Mouse (Mus musculus): ENCODE results near the gene Zc3h15. TPM values are rescaled to one million over a fixed set of nuclear protein-coding genes. Genes with fewer than 3 reads are reported as not detected.

The Zc3h15 gene
- 179 and 193 TPM in 2 replicates for polyA plus RNA-seq (2015; fragmentation: Nextera tagmentation; extraction: Ambion mirVana)

DNA sequence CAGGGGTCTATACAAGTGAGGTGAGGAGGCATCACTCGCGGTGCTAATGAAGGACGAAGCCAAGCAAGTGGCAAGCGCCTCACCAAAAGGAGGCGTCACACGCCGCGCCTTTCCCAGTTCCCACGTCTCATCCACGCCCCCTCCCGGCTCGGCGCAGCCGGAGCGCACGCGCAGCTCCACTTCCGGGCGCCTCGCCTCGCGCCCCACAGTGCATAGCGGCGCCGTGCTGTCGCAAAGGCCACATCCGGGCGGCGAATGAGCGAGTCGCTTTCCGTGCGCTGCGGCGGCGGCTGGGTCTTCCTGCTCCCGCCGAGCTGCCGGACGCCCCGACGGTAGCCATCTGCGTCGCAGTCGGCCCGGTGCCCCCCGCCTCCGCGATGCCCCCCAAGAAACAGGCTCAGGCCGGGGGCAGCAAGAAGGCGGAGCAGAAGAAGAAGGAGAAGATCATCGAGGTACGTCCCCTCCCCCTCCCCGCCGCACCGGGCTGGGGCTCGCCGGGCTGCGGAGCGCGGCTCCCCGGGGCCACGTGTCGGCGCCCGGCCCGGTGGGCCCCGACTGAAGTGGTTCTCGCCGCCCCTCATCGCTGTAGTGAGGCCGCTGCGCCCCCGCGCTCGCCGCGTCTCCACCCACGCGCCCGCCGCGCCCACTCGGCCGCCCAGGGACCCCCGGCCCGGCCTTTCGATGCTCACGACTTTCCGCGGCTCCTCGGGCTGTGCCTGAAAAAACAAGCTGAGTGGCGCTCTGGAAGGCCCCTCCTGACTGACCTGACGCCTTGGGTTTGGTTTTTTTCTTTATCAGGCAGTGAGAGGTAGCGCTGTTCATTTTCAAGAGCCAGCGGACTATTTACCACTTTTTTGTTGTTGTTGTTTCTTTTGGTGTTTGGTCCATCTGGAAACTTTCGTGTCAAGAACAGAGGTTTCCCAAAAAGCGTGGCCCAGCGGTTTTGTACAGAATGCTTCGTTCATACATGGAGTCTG, at the start of gene Zc3h15:
Gene Zc3h15, plus strand, starts transcription at position 160 of the 977 bp plus-strand sequence.
- Histone ChIP-seq H3K4me1 (peaks cover 18% of the 10 kb centered on the region), H3K36me3 (no peaks in the 10 kb centered on the region), H3K9me3 (no peaks in the 10 kb centered on the region), H3K4me3 (peak within 1 kb of the TSS; percentile 91), H3K9ac (peak within 1 kb of the TSS; percentile 98), H3K4me2 (peak within 1 kb of the TSS; percentile 78), H3K27ac (peak within 1 kb of the TSS; percentile 90), H3K27me3 (no peaks in the 10 kb centered on the region)
- WGBS = under 1% methylated on average over 98 of the region's 100 CpGs
- peak; percentile 99 for ATAC-seq (ENCODE audit: insufficient number of reproducible peaks, insufficient read depth, low FRiP score, low TSS enrichment, low read depth)

DNA sequence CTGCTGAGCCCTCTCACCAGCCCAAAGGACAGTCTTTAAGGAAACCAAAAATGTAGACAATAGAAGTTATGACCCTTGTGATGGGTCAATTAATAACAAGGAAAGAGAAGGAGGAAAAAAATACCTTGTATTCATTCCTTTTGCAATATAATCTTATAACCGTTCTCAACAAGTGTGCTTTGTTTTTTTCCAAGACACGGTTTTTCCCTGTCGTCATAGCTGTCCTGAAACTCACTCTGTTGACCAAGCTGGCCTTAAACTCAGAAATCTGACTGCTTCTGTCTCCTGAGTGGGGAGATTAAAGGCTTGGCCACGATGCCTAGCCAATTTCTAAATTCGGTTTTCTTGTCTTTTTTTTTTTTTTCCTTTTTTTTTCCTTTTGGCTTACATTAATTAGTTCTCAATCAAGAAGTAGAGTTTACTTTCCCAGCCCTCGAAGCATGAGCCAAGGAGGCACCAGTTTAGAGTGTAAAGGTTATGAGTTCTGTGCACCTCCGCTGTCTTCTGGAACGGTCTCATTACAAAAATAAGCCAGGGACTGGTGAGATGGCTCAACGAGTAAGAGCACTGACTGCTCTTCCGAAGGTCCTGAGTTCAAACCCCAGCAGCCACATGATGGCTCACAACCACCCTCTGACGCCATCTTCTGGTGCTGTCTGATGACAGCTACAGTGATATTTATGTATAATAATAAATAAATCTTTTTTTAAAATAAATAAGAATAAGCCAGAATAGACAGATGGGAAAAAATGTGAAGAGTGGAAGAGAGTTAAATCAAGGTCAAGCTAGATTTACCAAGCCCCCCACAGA, 23.5 kb upstream of the Zc3h15 start:
- no peaks in the 10 kb centered on the region for H3K4me1 ChIP-seq
- 84% methylated on average over 11 of the region's 11 CpGs for WGBS
- no peak for ATAC-seq (ENCODE audit: insufficient number of reproducible peaks, insufficient read depth, low FRiP score, low TSS enrichment, low read depth)
- H3K36me3 ChIP-seq = no peaks in the 10 kb centered on the region
- H3K4me2 ChIP-seq = no peak overlapping the region
- no peaks in the 10 kb centered on the region for H3K27me3 ChIP-seq
- no peak overlapping the region for H3K27ac ChIP-seq
- H3K9ac ChIP-seq = no peak overlapping the region
- H3K9me3 ChIP-seq = no peaks in the 10 kb centered on the region
- H3K4me3 ChIP-seq = no peak overlapping the region

DNA sequence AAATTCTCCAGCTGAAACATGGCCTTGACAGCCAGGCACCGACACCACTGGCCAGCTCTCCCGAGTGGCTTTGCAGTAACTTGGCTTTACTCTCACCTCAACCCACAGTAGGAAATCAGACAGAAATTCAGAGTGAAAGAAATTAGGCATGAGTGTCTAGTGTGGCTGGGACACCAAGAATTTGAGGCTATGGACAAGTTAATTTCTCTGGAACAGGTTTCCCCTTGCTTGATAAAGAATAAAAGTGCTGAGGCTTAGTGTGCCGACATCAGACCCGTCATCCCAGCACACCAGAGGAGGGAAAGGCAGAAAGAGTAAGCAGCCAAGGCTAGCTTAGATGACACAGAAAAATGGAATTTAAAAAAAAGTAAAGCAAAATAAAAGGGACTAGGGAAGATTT, 22.7 kb upstream of the Zc3h15 start:
- H3K9ac ChIP-seq = no peak overlapping the region
- H3K4me1 ChIP-seq = no peaks in the 10 kb centered on the region
- no peak overlapping the region for H3K27ac ChIP-seq
- H3K9me3 ChIP-seq = no peaks in the 10 kb centered on the region
- ATAC-seq (ENCODE audit: insufficient number of reproducible peaks, insufficient read depth, low FRiP score, low TSS enrichment, low read depth) = no peak
- H3K36me3 ChIP-seq = no peaks in the 10 kb centered on the region
- no peaks in the 10 kb centered on the region for H3K27me3 ChIP-seq
- no peak overlapping the region for H3K4me2 ChIP-seq
- 85% methylated on average over 4 of the region's 4 CpGs for WGBS
- no peak overlapping the region for H3K4me3 ChIP-seq

- 50% methylated on average over 11 of the region's 11 CpGs for WGBS
- H3K4me2 ChIP-seq = no peak overlapping the region
Measured at GRCm38 (mm10) chr2:83622792-83623191, 21.4 kb upstream of the Zc3h15 start.

DNA sequence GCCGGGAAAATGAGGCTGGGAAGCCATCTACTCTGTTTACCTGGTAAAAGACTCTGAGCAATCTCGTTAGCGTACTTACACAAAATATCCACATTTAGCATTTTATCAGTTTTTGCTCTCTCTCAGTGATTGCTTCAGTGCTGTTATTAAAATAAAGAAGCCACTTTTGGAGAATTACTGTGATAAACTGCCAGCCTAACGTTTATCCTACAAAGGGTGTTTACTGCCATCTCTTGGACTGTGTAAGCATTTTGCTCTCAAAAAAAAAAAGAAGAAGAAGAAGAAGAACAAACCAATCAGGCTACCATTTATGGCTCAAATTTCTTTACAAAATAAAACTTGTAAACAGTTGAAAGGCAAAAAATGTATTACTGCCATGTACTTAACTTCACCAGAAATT, 20.2 kb upstream of the Zc3h15 start:
- Histone ChIP-seq H3K36me3 (no peaks in the 10 kb centered on the region), H3K4me2 (no peak overlapping the region), H3K27me3 (no peaks in the 10 kb centered on the region), H3K9ac (no peak overlapping the region), H3K4me1 (no peaks in the 10 kb centered on the region), H3K9me3 (no peaks in the 10 kb centered on the region), H3K27ac (no peak overlapping the region), H3K4me3 (no peak overlapping the region)
- WGBS = 73% methylated on average over 4 of the region's 4 CpGs
- ATAC-seq (ENCODE audit: insufficient number of reproducible peaks, insufficient read depth, low FRiP score, low TSS enrichment, low read depth) = no peak

More at GRCm38 (mm10) chr2:83622792-83623191, 21.4 kb upstream of the Zc3h15 start:
- Histone ChIP-seq H3K4me3 (no peak overlapping the region), H3K9ac (no peak overlapping the region), H3K9me3 (no peaks in the 10 kb centered on the region), H3K4me1 (no peaks in the 10 kb centered on the region), H3K36me3 (no peaks in the 10 kb centered on the region), H3K27me3 (no peaks in the 10 kb centered on the region), H3K27ac (no peak overlapping the region)
- ATAC-seq (ENCODE audit: insufficient number of reproducible peaks, insufficient read depth, low FRiP score, low TSS enrichment, low read depth) = no peak

DNA sequence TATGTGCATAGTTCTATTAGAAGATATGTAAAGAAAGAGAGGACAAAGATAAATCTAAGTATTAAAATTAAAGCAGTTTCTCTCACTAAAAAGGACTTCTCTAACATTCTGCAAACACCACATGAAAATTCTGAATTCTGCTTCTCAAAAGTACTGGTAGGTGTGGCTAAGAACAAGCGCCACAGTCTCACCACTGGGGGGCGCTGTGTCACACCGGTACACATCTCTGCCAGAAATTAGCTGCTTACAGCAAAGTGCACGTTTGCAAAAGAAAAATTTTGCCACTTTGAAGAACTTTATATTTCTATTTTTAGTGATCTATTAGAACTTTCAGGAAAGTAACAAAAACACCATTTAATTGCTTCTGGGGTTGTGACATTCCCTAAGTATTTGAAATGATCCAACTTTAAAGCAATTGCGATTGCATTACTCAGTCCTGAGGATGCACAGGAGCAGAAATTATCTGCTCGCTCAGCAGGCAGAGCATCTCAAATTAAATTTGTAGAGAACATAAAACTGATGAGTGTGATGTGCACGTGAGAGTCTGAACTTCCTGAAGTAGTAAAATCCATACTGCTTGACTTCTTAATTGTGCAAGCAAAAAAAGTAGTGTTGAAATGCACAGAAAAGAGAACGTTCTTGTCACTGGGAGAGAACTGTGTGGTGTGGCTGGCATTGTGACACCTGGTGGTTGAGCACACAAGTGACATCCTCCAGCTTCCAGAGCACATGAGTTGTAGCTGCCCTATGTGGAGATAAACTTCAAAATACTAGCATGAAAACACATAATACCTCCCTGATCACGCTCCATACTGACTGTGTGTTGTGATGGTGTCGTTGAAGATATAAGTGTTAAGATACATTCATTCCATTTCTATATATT, 18.8 kb upstream of the Zc3h15 start:
- H3K27ac ChIP-seq = no peak overlapping the region
- no peaks in the 10 kb centered on the region for H3K27me3 ChIP-seq
- H3K9ac ChIP-seq = no peak overlapping the region
- WGBS = 28% methylated on average over 10 of the region's 10 CpGs
- H3K4me1 ChIP-seq = no peaks in the 10 kb centered on the region
- H3K9me3 ChIP-seq = no peaks in the 10 kb centered on the region
- H3K4me2 ChIP-seq = peak overlapping the region; percentile 31; the same call in 1 of the 2 replicates
- no peak overlapping the region for H3K4me3 ChIP-seq
- no peak for ATAC-seq (ENCODE audit: insufficient number of reproducible peaks, insufficient read depth, low FRiP score, low TSS enrichment, low read depth)
- H3K36me3 ChIP-seq = no peaks in the 10 kb centered on the region

GRCm38 (mm10) chr2:83626881-83627280, 17.4 kb upstream of the Zc3h15 start:
- no peak for ATAC-seq (ENCODE audit: insufficient number of reproducible peaks, insufficient read depth, low FRiP score, low TSS enrichment, low read depth)
- H3K27me3 ChIP-seq = no peaks in the 10 kb centered on the region
- no peak overlapping the region for H3K9ac ChIP-seq
- no peak overlapping the region for H3K27ac ChIP-seq
- no peak overlapping the region for H3K4me2 ChIP-seq
- 81% methylated on average over 9 of the region's 9 CpGs for WGBS
- no peaks in the 10 kb centered on the region for H3K4me1 ChIP-seq
- H3K9me3 ChIP-seq = no peaks in the 10 kb centered on the region
- no peaks in the 10 kb centered on the region for H3K36me3 ChIP-seq
- no peak overlapping the region for H3K4me3 ChIP-seq

- ATAC-seq (ENCODE audit: insufficient number of reproducible peaks, insufficient read depth, low FRiP score, low TSS enrichment, low read depth) = no peak
- no peaks in the 10 kb centered on the region for H3K36me3 ChIP-seq
Measured at GRCm38 (mm10) chr2:83627495-83627894, 16.7 kb upstream of the Zc3h15 start.

DNA sequence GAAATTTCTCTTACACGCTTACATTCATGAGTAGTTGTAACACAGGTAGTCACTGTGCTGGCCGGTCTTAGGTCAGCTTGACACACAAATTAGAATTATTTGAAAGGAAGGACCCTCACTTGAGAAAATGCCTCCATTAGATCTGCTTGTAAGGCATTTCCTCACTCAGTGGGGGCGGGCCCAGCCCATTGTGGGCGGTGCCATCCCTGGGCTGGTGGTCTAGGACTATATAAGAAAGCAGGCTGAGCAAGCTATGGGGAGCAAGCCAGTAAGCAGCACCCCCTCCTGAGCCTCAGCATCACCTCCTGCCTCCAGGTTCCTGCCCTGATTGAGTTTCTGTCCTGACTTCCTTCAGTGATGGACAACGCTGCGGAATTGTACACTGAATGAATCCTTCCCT, 16.3 kb upstream of the Zc3h15 start:
- Histone ChIP-seq H3K27ac (no peak overlapping the region), H3K9me3 (no peaks in the 10 kb centered on the region), H3K27me3 (no peaks in the 10 kb centered on the region), H3K4me3 (no peak overlapping the region), H3K4me2 (no peak overlapping the region), H3K9ac (no peak overlapping the region), H3K36me3 (no peaks in the 10 kb centered on the region), H3K4me1 (no peaks in the 10 kb centered on the region)
- ATAC-seq (ENCODE audit: insufficient number of reproducible peaks, insufficient read depth, low FRiP score, low TSS enrichment, low read depth) = no peak
- WGBS = 83% methylated on average over 6 of the region's 6 CpGs

More at GRCm38 (mm10) chr2:83627495-83627894, 16.7 kb upstream of the Zc3h15 start:
- Histone ChIP-seq H3K27ac (no peak overlapping the region), H3K9ac (no peak overlapping the region), H3K9me3 (no peaks in the 10 kb centered on the region), H3K4me3 (no peak overlapping the region), H3K27me3 (no peaks in the 10 kb centered on the region), H3K4me1 (no peaks in the 10 kb centered on the region), H3K4me2 (no peak overlapping the region)
- 65% methylated on average over 9 of the region's 9 CpGs for WGBS

DNA sequence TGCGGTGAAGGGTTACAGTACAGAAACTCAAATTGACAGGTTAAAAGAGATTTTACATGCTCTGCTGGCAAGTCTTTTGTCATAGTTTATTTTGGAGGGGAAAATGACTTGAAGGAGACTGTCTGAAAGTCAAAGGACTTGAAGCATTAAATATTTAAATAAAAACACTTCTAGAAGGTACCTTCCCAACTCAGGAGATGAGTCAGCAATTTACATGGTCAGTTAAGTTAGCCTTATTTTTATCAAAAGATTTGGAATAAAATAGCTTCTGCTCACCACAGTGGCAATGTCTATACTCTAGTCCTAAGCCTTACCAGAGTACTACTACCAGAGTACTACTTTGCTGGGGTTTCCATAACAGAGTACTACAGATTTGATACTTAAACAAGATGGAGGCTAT, 2.2 kb upstream of the Zc3h15 start:
- Histone ChIP-seq H3K4me2 (no peak overlapping the region), H3K36me3 (no peaks in the 10 kb centered on the region), H3K9me3 (no peaks in the 10 kb centered on the region), H3K9ac (no peak overlapping the region), H3K27me3 (no peaks in the 10 kb centered on the region), H3K4me1 (peaks cover 7% of the 10 kb centered on the region), H3K4me3 (no peak overlapping the region), H3K27ac (no peak overlapping the region)
- ATAC-seq (ENCODE audit: insufficient number of reproducible peaks, insufficient read depth, low FRiP score, low TSS enrichment, low read depth) = no peak
- 95% methylated on average over 1 of the region's 1 CpGs for WGBS

DNA sequence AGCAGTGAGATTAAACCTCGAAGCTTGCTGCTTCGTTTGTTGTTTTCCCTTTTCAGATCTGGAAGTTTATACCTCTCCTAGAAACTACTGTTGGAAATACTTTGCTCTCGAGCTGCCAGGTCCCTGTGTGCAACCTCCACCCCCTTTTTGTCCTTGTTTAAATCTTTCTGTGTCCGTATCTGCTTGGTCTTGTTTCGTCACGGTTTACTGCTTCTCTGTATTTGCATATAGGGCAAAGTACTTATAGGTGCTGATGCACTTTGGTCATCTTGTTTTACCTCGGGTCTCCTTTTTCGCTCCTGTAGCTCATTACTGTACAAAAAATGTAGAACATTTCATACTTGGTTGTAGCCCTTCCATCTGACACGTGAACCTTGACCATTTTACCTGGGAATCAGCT, 4.7 kb downstream of the Zc3h15 start:
- Histone ChIP-seq H3K4me3 (no peak overlapping the region), H3K36me3 (peaks cover 3% of the 10 kb centered on the region; the same call in 1 of the 2 replicates), H3K27ac (no peak overlapping the region), H3K9me3 (no peaks in the 10 kb centered on the region), H3K4me1 (peaks cover 18% of the 10 kb centered on the region), H3K9ac (no peak overlapping the region), H3K4me2 (no peak overlapping the region), H3K27me3 (no peaks in the 10 kb centered on the region)
- 80% methylated on average over 9 of the region's 9 CpGs for WGBS
- no peak for ATAC-seq (ENCODE audit: insufficient number of reproducible peaks, insufficient read depth, low FRiP score, low TSS enrichment, low read depth)
